Mouse (Mus musculus) heart, postnatal 4 days (tissue): ENCODE measurements around the gene Zdhhc17. TPM values are rescaled to one million over a fixed set of nuclear protein-coding genes. Genes with fewer than 3 reads are reported as not detected.

Experiments
- DNase-seq: peaks from one replicate; pipeline ENCODE4 v3.0.0; 2021
- total RNA-seq, 2 experiments: library from RNA; stranded (reverse); gene quantifications; 2 replicates each; pipeline ENCODE4 v1.2.3; 2021

Zdhhc17 gene
- total RNA-seq = 10 to 100 TPM; 24.9 to 25.8 TPM

GRCm38 (mm10) chr10:111009641-111010479 is at the start of gene Zdhhc17:
Zdhhc17 (minus strand) TSS chr10:111010140.
- peak; percentile 88 for DNase-seq

GRCm38 (mm10) chr10:111055770-111056169 is 45.8 kb upstream of the Zdhhc17 start:
- DNase-seq = no peak

- DNase-seq = no peak
Measured at GRCm38 (mm10) chr10:111051606-111052005, 41.7 kb upstream of the Zdhhc17 start.

- no peak for DNase-seq
Measured at GRCm38 (mm10) chr10:111050511-111050910, 40.6 kb upstream of the Zdhhc17 start.

GRCm38 (mm10) chr10:111050061-111050460 is 40.1 kb upstream of the Zdhhc17 start:
- no peak for DNase-seq

GRCm38 (mm10) chr10:111047895-111048294 is 38.0 kb upstream of the Zdhhc17 start:
- no peak for DNase-seq

- DNase-seq = no peak
Measured at GRCm38 (mm10) chr10:111040078-111040656, 30.2 kb upstream of the Zdhhc17 start.

GRCm38 (mm10) chr10:111036851-111037250 is 26.9 kb upstream of the Zdhhc17 start:
- DNase-seq = no peak

- no peak for DNase-seq
Measured at GRCm38 (mm10) chr10:111035134-111035533, 25.2 kb upstream of the Zdhhc17 start.

GRCm38 (mm10) chr10:111031511-111032365 is 21.8 kb upstream of the Zdhhc17 start:
- DNase-seq = peak; percentile 18

GRCm38 (mm10) chr10:111030845-111031244 is 20.9 kb upstream of the Zdhhc17 start:
- DNase-seq = no peak

GRCm38 (mm10) chr10:111026106-111026505 is 16.2 kb upstream of the Zdhhc17 start:
- no peak for DNase-seq

GRCm38 (mm10) chr10:111024746-111025145 is 14.8 kb upstream of the Zdhhc17 start:
- DNase-seq = no peak

- DNase-seq = peak; percentile 72
Measured at GRCm38 (mm10) chr10:111014476-111014875, 4.5 kb upstream of the Zdhhc17 start.

GRCm38 (mm10) chr10:111013265-111013664 is 3.3 kb upstream of the Zdhhc17 start:
- no peak for DNase-seq

GRCm38 (mm10) chr10:111012496-111013038 is 2.6 kb upstream of the Zdhhc17 start:
- DNase-seq = no peak

GRCm38 (mm10) chr10:111011226-111011765 is 1.4 kb upstream of the Zdhhc17 start:
- DNase-seq = peak; percentile 9

- DNase-seq = peak; percentile 11
Measured at GRCm38 (mm10) chr10:111010480-111011225, 713 bp upstream of the Zdhhc17 start.

GRCm38 (mm10) chr10:111009113-111009640 is 763 bp downstream of the Zdhhc17 start:
- no peak for DNase-seq

- no peak for DNase-seq
Measured at GRCm38 (mm10) chr10:111007687-111008086, 2.3 kb downstream of the Zdhhc17 start.
